Mouse (Mus musculus) adrenal gland, postnatal 36 days (tissue): ENCODE measurements around the gene Tubd1. TPM values are rescaled to one million over a fixed set of nuclear protein-coding genes. Genes with fewer than 3 reads are reported as not detected.
A peak's percentile ranks its signal among the peaks of the same experiment; 100 is the strongest.

Source experiments
- DNase-seq, 2 experiments: peaks; one replicate each; pipeline ENCODE4 v3.0.0; 2021; ENCODE audit warnings: mixed read lengths in 1 of 2
- total RNA-seq, 2 experiments: library from RNA; stranded (reverse); gene quantifications; 2 replicates each; pipeline ENCODE4 v1.2.3; 2021

Gene Tubd1
- total RNA-seq, 2 experiments from 2014 or later = 8.8 to 9.3 TPM

- no peak for DNase-seq
Observed at GRCm38 (mm10) chr11:86558258-86558657, 13.5 kb downstream of the Tubd1 start.

- DNase-seq = peak; percentile 13 to 18
Observed at GRCm38 (mm10) chr11:86568425-86568824, 23.6 kb downstream of the Tubd1 start.

- DNase-seq = peak; percentile 62 to 72
Observed at GRCm38 (mm10) chr11:86570261-86570746, 25.5 kb downstream of the Tubd1 start.

GRCm38 (mm10) chr11:86571047-86571855, 26.5 kb downstream of the Tubd1 start:
- no peak for DNase-seq

GRCm38 (mm10) chr11:86571871-86572270, 27.1 kb downstream of the Tubd1 start:
- no peak for DNase-seq

- DNase-seq = no peak
Observed at GRCm38 (mm10) chr11:86572623-86573022, 27.8 kb downstream of the Tubd1 start.

GRCm38 (mm10) chr11:86573646-86574231, 28.9 kb downstream of the Tubd1 start:
- no peak for DNase-seq

GRCm38 (mm10) chr11:86574408-86574807, 29.6 kb downstream of the Tubd1 start:
- DNase-seq = no peak

GRCm38 (mm10) chr11:86575632-86576378, 31.0 kb downstream of the Tubd1 start:
- DNase-seq = no peak

- peak; percentile 42 to 43 for DNase-seq
Observed at GRCm38 (mm10) chr11:86577231-86577630, 32.4 kb downstream of the Tubd1 start.

GRCm38 (mm10) chr11:86578106-86578808, 33.5 kb downstream of the Tubd1 start:
- DNase-seq = no peak

GRCm38 (mm10) chr11:86578809-86579730, 34.3 kb downstream of the Tubd1 start:
- DNase-seq = peak; percentile 74 to 81

- DNase-seq = no peak
Observed at GRCm38 (mm10) chr11:86579731-86580318, 35.0 kb downstream of the Tubd1 start.

- no peak for DNase-seq
Observed at GRCm38 (mm10) chr11:86580319-86581113, 35.7 kb downstream of the Tubd1 start.

GRCm38 (mm10) chr11:86581250-86581753, 36.5 kb downstream of the Tubd1 start:
- DNase-seq = peak in 1 of 2 experiments; percentile 54

- DNase-seq = no peak
Observed at GRCm38 (mm10) chr11:86581943-86582542, 37.3 kb downstream of the Tubd1 start.

- no peak for DNase-seq
Observed at GRCm38 (mm10) chr11:86582543-86583260, 37.9 kb downstream of the Tubd1 start.

GRCm38 (mm10) chr11:86583313-86583825, 38.6 kb downstream of the Tubd1 start:
- DNase-seq = no peak
